Mouse (Mus musculus) megakaryocyte, embryonic 14.5 days (primary cell): ENCODE results near the gene Fgfr1op.

Source experiments
- FLI1 ChIP-seq: IDR thresholded peaks from 2 replicates; pipeline ENCODE4 v1.6.1; 2012; ENCODE audit warnings: low read length, inconsistent platforms, mixed read lengths
- GATA1 ChIP-seq: IDR thresholded peaks from 3 replicates; pipeline ENCODE4 v1.6.1; 2012; ENCODE audit warnings: mixed read lengths, low read length, inconsistent platforms, borderline replicate concordance

DNA sequence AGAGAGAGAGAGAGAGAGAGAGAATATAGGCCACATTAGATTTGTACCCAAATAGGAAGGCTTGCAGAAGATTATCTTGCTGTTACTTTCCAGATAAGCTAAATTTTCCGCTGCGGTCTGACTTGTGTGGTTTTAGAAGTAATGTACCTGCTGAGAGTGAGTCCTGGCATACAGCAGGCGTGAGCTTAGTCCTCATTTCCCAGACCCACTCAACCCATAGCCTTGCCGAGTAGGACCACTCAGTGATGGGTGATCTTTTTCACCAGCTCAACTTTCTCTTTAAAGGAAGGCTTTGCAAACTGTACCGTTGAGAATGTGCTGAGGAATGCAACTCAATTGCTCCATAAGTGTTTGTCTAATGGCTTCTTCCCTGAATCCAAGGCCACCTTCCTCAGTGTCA is 41.4 kb downstream of the Fgfr1op start:
- TF ChIP-seq GATA1: no peak
- no peak for TF ChIP-seq FLI1
